Mouse (Mus musculus): ENCODE results near the gene Reln. TPM values are rescaled to one million over a fixed set of nuclear protein-coding genes. Genes with fewer than 3 reads are reported as not detected.

Gene Reln
- polyA plus RNA-seq, 1 experiment from 2014 or later: 45.8 TPM

DNA sequence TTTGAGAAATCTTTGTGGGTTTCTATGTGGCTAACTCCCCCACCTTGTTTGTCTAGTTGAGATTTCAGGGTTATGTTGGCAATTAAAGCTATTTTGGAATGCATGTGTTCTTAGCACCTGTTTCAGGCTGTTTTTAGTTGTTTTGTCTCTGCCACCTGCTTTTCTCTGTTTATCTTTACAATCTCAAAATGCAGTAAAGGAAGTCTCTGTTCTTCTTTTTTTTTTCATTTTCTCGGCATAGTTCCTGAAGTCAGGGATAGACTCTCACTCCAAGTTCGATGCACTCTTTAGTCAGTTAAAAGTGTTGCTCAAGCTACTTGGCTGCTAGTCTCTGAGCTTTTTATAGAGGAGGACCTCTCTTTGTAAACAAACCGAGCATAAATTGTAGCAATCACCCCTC, 320.4 kb downstream of the Reln start:
- Histone ChIP-seq H3K4me3 (no peak overlapping the region), H3K9ac (no peak overlapping the region), H3K27ac (replicated peaks) (no peak overlapping the region), H3K9me3 (no peaks in the 10 kb centered on the region), H3K36me3 (no peaks in the 10 kb centered on the region), H3K4me1 (replicated peaks) (no peaks in the 10 kb centered on the region), H3K4me2 (no peak overlapping the region), H3K27me3 (no peaks in the 10 kb centered on the region)
- 75% methylated on average over 3 of the region's 3 CpGs for WGBS
- no peak for ATAC-seq (ENCODE audit: low read depth)

DNA sequence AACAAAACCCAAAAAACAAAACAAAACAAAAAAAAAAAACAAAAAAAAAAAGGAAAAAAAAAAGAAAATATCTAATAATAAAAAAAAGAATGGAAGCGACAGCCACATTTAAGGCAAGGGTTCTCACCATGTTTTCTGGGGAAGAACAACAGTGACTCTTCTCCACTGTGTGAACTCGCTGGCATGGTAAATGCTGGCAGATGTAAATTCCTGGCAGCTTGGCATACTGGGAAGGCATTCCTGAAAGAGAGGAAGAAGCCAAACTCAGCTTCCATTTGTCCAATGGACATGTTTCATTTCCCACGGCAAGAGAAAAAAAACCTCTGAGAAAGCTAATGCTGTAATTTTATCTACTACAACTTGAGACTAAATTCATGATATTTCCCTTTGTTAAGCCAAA, 326.6 kb downstream of the Reln start:
- no peak overlapping the region for H3K27ac ChIP-seq (replicated peaks)
- no peak overlapping the region for H3K4me2 ChIP-seq
- 89% methylated on average over 3 of the region's 3 CpGs for WGBS
- no peak overlapping the region for H3K4me3 ChIP-seq
- no peak for ATAC-seq (ENCODE audit: low read depth)
- H3K27me3 ChIP-seq: no peaks in the 10 kb centered on the region
- H3K9ac ChIP-seq: no peak overlapping the region
- no peaks in the 10 kb centered on the region for H3K9me3 ChIP-seq
- H3K4me1 ChIP-seq (replicated peaks): 0 out of 2 replicates have a peak, but pooled peaks cover 3% of the 10 kb centered on the region
- peaks cover 3% of the 10 kb centered on the region; the same call in 1 of the 2 replicates for H3K36me3 ChIP-seq

DNA sequence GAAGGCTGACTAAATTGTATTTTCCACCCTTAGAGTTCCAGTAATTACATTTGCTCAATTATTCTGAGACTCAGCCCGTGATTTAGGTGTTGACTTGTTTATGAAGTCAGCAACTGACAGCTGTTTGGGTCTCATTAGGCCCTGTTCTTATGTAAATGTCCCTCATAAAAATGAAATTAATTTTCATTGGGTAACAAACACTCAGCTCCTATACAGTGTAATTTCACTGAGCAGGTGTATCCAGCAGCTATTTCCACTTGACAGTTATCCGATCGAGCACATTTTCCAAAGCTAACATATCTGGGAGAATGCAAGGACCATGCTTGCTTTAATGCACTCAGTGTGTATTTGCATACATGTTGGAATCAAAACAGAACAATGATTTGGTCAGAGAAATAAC, 330.0 kb downstream of the Reln start:
- 47% methylated on average over 3 of the region's 3 CpGs for WGBS

DNA sequence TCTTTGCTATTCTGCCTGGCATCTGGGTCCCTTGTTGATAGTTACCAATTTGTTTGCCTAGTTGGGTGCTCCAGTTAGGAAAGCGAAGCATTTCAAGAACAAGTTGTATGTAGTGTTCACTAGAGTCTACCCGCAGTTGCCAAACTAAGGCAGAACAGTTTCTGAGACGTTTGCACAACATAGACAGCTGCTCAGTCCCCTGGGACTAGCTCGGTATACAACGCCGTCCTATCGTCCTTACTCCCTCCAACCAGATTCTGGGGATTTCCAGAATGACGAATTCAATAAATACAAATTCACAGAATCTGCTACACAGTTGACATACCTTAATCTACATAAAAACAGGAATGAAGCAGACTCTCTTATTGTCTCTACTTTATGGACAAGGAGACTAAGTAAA, 335.4 kb downstream of the Reln start:
- H3K9me3 ChIP-seq: no peaks in the 10 kb centered on the region
- H3K9ac ChIP-seq: no peak overlapping the region
- no peaks in the 10 kb centered on the region for H3K36me3 ChIP-seq
- 81% methylated on average over 8 of the region's 8 CpGs for WGBS
- no peak overlapping the region for H3K4me3 ChIP-seq
- H3K27me3 ChIP-seq: no peaks in the 10 kb centered on the region
- no peak overlapping the region for H3K4me2 ChIP-seq
- H3K4me1 ChIP-seq (replicated peaks): peaks cover 2% of the 10 kb centered on the region; the same call in 1 of the 2 replicates
- no peak overlapping the region for H3K27ac ChIP-seq (replicated peaks)
- ATAC-seq (ENCODE audit: low read depth): no peak

More for the DNA sequence above, 330.0 kb downstream of the Reln start:
- no peak overlapping the region for H3K9ac ChIP-seq
- no peak overlapping the region for H3K27ac ChIP-seq (replicated peaks)
- H3K4me2 ChIP-seq: no peak overlapping the region
- H3K36me3 ChIP-seq: peaks cover 3% of the 10 kb centered on the region; the same call in 1 of the 2 replicates
- ATAC-seq (ENCODE audit: low read depth): peak; percentile 85
- no peaks in the 10 kb centered on the region for H3K27me3 ChIP-seq
- H3K4me1 ChIP-seq (replicated peaks): 0 out of 2 replicates have a peak, but pooled peaks cover 3% of the 10 kb centered on the region
- H3K4me3 ChIP-seq: no peak overlapping the region
- H3K9me3 ChIP-seq: no peaks in the 10 kb centered on the region

DNA sequence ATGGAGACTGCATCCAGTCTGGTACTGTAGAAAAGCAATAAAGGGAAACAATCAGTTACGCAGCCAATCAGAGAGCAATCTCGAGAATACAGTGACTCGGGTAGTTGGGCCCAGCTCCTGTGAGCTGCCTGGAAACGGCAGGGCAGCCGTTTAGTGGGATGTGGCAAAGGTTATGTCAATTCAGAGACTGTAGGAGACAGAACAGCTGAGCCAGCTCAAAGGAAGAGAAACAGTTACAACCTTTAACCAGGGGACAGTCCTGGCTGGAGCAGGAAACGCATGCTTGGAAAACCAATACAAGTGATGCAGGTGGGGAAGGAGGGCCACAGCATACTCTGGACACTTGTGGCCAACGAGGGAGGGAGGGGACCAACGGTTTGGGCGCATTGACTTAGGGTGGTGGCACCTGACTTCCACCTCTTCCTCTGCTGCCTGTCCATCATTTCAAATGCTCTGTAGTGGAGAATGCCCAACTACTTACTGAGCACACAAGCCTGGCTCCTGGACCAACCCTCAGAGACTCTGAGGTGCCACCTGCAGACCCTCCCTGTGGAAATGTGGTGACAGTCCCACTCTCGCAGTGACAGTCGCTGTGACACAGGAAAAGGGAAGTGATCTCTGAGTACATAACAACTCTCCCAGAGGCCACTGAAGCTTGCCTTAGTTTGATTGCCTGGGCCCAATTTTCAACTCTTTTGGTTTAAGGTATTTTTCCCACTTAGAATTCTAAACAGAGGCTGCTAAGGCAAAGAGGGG, 337.0 kb downstream of the Reln start:
- Histone ChIP-seq H3K36me3 (no peaks in the 10 kb centered on the region), H3K4me3 (no peak overlapping the region), H3K27ac (replicated peaks) (no peak overlapping the region), H3K4me2 (no peak overlapping the region), H3K9ac (no peak overlapping the region), H3K27me3 (no peaks in the 10 kb centered on the region), H3K9me3 (no peaks in the 10 kb centered on the region), H3K4me1 (replicated peaks) (no peaks in the 10 kb centered on the region; the same call in 1 of the 2 replicates)
- WGBS: 58% methylated on average over 11 of the region's 11 CpGs
- no peak for ATAC-seq (ENCODE audit: low read depth)

DNA sequence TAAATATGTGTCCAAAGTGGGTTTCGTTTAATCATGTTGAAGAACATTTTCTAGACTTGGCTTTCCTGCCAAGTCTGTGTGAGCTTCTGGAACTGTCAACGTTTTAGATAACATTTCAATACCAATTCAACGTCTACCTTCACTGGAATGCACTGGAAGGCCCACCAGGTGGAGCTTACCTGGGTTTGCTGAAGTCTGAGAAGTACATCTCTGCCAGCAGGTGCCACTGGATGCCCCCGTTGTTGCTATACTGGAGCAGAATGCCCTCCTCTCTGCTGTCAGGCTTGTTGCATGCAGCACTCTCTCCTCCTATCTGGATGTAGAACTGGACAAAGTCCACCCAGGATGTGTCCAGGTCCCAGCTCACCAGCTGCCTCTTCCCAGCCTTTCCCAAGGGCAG, 340.6 kb downstream of the Reln start:
- no peaks in the 10 kb centered on the region for H3K9me3 ChIP-seq
- no peak for ATAC-seq (ENCODE audit: low read depth)
- H3K9ac ChIP-seq: no peak overlapping the region
- no peak overlapping the region for H3K27ac ChIP-seq (replicated peaks)
- no peaks in the 10 kb centered on the region; the same call in 1 of the 2 replicates for H3K4me1 ChIP-seq (replicated peaks)
- H3K36me3 ChIP-seq: 0 out of 2 replicates have a peak, but pooled peaks cover 4% of the 10 kb centered on the region
- H3K4me2 ChIP-seq: no peak overlapping the region
- WGBS: 90% methylated on average over 4 of the region's 4 CpGs
- H3K4me3 ChIP-seq: no peak overlapping the region
- H3K27me3 ChIP-seq: no peaks in the 10 kb centered on the region

DNA sequence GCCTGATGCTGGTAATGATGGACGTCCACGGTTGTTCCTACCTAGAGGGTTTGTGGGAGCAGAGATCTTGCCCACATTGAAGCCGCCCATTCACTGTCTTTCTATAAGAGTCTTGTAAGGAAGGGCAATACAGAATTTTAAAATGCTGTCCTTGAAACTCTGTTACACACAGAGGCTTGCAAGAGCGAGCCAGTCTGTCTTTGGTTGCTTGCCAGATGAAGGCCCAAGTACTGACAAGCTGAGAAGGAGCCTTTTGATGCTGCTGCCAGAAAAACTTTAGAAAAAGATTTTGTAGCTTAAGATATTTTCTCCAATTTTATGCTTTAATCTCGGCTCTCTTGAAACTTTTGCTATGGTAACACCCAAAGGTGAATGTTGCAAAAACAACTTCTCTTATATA, 356.8 kb downstream of the Reln start:
- Histone ChIP-seq H3K4me3 (no peak overlapping the region), H3K9me3 (no peaks in the 10 kb centered on the region), H3K9ac (no peak overlapping the region), H3K4me2 (no peak overlapping the region), H3K4me1 (replicated peaks) (no peaks in the 10 kb centered on the region), H3K27me3 (no peaks in the 10 kb centered on the region), H3K36me3 (peaks cover 8% of the 10 kb centered on the region; the same call in 1 of the 2 replicates), H3K27ac (replicated peaks) (no peak overlapping the region)
- 85% methylated on average over 5 of the region's 5 CpGs for WGBS
- no peak for ATAC-seq (ENCODE audit: low read depth)

DNA sequence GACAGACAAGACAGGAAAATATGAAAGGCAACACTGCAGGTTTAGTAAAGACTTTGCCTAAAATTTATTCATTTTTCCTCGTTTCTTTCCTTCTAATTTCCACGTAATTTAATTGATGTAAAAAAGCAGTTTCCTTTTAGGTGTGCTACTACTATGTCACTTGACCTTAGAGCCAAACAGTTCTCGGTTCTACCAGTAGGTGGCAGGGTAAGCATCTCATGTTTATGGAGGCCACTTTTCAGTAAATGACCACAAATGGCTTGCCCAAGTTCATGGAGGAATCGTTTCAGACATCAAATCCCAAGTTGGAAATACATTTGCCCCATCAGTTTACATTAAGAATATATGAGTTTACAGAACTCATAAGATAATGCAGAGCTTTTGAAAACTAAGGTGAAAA, 358.2 kb downstream of the Reln start:
- WGBS: 58% methylated on average over 4 of the region's 4 CpGs
- no peak overlapping the region for H3K9ac ChIP-seq
- H3K4me2 ChIP-seq: no peak overlapping the region
- H3K9me3 ChIP-seq: no peaks in the 10 kb centered on the region
- H3K4me3 ChIP-seq: no peak overlapping the region
- 0 out of 2 replicates have a peak, but pooled peaks cover 4% of the 10 kb centered on the region for H3K36me3 ChIP-seq
- no peak overlapping the region for H3K27ac ChIP-seq (replicated peaks)
- H3K4me1 ChIP-seq (replicated peaks): no peaks in the 10 kb centered on the region
- H3K27me3 ChIP-seq: no peaks in the 10 kb centered on the region
- no peak for ATAC-seq (ENCODE audit: low read depth)

DNA sequence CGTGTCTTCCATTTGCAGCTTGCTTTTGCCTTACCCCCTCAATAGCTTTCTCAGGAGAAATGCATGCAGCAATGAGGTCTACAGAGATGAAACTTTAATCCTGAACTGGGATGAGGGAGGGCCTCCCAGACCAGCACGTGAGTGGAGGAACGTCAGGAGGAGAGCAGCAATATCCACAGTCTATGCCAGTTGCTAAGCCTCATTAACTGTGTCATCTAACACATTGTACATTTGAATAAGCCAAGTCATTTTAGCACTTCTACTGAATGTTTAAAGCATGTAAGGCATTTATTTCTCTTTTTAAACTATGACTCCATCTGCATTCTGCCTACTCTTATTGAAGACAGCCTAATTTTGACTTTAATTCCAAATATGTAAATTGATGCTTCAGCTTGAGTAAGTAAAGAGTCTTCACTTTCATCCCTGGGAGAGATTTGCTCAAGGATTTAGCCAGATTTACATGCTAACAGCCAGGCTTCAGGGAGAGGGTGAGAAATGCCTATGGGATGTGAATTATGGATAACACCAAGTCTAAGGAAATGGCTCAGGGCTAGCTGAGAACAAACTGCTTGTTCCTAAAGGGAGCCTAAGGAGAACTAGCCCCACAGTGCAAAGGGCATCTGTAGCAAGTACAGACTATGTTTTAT, 361.4 kb downstream of the Reln start:
- no peak for ATAC-seq (ENCODE audit: low read depth)
- 68% methylated on average over 3 of the region's 3 CpGs for WGBS
- no peaks in the 10 kb centered on the region for H3K27me3 ChIP-seq
- no peaks in the 10 kb centered on the region; the same call in 1 of the 2 replicates for H3K4me1 ChIP-seq (replicated peaks)
- no peaks in the 10 kb centered on the region for H3K9me3 ChIP-seq
- no peak overlapping the region for H3K9ac ChIP-seq
- no peak overlapping the region for H3K4me2 ChIP-seq
- H3K36me3 ChIP-seq: peaks cover 5% of the 10 kb centered on the region; the same call in 1 of the 2 replicates
- H3K4me3 ChIP-seq: no peak overlapping the region
- H3K27ac ChIP-seq (replicated peaks): no peak overlapping the region

DNA sequence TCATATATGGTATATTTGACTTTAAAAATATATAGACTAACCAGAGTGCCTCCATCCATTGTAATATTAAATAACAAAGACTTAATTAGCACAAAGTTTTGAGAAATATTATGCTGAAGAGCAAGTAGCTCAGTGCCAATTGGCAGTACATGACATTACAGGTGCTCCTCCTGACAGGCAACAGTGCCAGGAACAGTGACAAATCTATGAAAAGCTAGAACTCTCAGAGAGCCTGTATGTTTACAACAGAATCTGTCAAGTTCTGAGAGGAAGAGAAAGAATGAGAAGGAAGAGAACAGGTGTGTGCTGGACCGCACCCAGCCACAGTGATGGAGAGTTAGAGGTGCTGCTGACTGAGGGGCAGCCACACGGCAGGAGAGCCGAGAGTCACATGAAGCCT, 363.3 kb downstream of the Reln start:
- Histone ChIP-seq H3K4me1 (replicated peaks) (no peaks in the 10 kb centered on the region; the same call in 1 of the 2 replicates), H3K9me3 (no peaks in the 10 kb centered on the region), H3K9ac (no peak overlapping the region), H3K27ac (replicated peaks) (no peak overlapping the region), H3K4me3 (no peak overlapping the region), H3K36me3 (peaks cover 5% of the 10 kb centered on the region; the same call in 1 of the 2 replicates), H3K4me2 (no peak overlapping the region), H3K27me3 (no peaks in the 10 kb centered on the region)
- WGBS: 90% methylated on average over 3 of the region's 3 CpGs
- no peak for ATAC-seq (ENCODE audit: low read depth)

DNA sequence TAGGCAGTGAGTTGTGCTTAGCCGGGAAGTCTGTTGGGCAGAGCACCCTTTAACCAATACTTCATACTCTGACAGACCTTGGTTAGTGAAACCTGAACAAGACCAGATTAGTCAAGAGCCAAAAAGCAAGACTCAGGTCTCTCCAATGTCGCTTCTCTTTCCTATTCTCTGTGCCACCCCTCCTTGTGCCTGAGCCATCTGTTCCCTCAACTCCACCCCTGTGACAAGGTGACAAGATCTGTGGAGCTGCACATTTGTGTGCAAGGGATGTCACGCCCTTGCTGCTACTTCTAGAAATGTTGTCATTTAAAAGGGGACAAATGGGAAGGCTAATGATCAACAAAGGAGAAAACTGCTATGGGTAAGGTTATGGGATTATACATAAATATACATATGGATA, 364.0 kb downstream of the Reln start:
- no peaks in the 10 kb centered on the region; the same call in 1 of the 2 replicates for H3K4me1 ChIP-seq (replicated peaks)
- H3K4me2 ChIP-seq: no peak overlapping the region
- H3K9me3 ChIP-seq: no peaks in the 10 kb centered on the region
- WGBS: 73% methylated on average over 3 of the region's 3 CpGs
- H3K9ac ChIP-seq: no peak overlapping the region
- peaks cover 5% of the 10 kb centered on the region; the same call in 1 of the 2 replicates for H3K36me3 ChIP-seq
- H3K27me3 ChIP-seq: no peaks in the 10 kb centered on the region
- no peak overlapping the region for H3K27ac ChIP-seq (replicated peaks)
- H3K4me3 ChIP-seq: no peak overlapping the region
- no peak for ATAC-seq (ENCODE audit: low read depth)

DNA sequence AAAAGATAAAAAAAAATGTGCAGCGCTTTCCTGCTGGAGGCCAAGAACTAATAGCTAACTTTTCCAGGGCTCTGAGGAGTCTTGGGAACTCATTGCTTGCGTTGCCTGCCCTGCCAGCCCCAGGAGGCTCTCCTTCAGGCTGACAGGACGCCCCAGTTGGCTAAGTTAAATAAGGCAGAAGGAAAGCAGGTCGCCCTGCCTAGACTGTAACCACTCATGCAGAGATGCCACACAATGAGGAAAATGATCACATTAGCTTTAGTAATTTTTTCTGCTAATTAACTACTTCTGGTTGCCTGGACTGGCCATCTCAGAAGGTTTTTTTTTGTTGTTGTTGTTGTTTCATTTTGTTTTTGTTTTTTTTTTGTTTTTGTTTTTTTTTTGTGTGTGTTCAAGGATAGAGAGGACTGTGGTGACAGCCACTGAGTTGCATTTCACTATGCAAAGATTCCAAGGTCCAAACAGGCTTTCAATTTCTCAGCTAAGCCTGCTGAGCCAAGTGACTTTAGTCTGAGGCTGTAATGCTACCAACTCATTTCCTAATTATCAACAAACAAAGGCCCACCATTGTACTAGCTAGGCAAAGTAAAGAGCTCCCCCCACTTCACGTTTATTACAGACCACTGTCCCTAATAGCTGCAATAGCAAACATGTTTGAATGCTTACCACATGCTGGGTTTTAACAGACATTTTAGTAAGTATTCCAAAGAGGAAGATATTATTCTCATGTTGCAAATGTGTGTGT, 371.1 kb downstream of the Reln start:
- 0 out of 2 replicates have a peak, but pooled peaks cover 7% of the 10 kb centered on the region for H3K4me1 ChIP-seq (replicated peaks)
- 26% methylated on average over 5 of the region's 5 CpGs for WGBS
- no peak for ATAC-seq (ENCODE audit: low read depth)

More for the DNA sequence above, 371.1 kb downstream of the Reln start:
- Histone ChIP-seq H3K36me3 (0 out of 2 replicates have a peak, but pooled peaks cover 10% of the 10 kb centered on the region), H3K9me3 (no peaks in the 10 kb centered on the region), H3K27me3 (no peaks in the 10 kb centered on the region), H3K27ac (replicated peaks) (no peak overlapping the region), H3K4me3 (no peak overlapping the region), H3K9ac (no peak overlapping the region), H3K4me2 (no peak overlapping the region)

Measured in neural tube, embryonic 13.5 days (tissue).